Mouse (Mus musculus) ES-Bruce4 (cell line): ENCODE measurements at regions not wholly inside any gene's neighbourhood (a gene's known extent, or its start where the extent isn't known, plus 50 kb on each side); places are given as distances from the start of the nearest gene placed in this dataset.

Experiments used
- CTCF ChIP-seq: IDR thresholded peaks from one replicate; pipeline ENCODE4 v1.8.1; 2011; ENCODE audit warnings: low read depth, low read length
- EP300 ChIP-seq: IDR thresholded peaks from 2 replicates; pipeline ENCODE4 v1.6.1; 2011; ENCODE audit warnings: low read depth, low read length; ENCODE audit not compliant: insufficient read depth
- POLR2A ChIP-seq: IDR thresholded peaks from one replicate; pipeline ENCODE4 v1.8.1; 2011; ENCODE audit warnings: low read length; ENCODE audit not compliant: insufficient read depth

- no peak for TF ChIP-seq CTCF
- no peak for TF ChIP-seq EP300
- TF ChIP-seq POLR2A: no peak
These were observed 71.9 kb upstream of the Rpl10-ps3 start for GRCm38 (mm10) chr9:50416677-50417076.
